Mouse (Mus musculus): ENCODE measurements around the gene Fry. TPM values are rescaled to one million over a fixed set of nuclear protein-coding genes. Genes with fewer than 3 reads are reported as not detected.
A peak's percentile ranks its signal among the peaks of the same experiment; 100 is the strongest.

The Fry gene
- total and polyA plus RNA-seq, 2 experiments from 2014 or later: 47.6 to 130 TPM

DNA sequence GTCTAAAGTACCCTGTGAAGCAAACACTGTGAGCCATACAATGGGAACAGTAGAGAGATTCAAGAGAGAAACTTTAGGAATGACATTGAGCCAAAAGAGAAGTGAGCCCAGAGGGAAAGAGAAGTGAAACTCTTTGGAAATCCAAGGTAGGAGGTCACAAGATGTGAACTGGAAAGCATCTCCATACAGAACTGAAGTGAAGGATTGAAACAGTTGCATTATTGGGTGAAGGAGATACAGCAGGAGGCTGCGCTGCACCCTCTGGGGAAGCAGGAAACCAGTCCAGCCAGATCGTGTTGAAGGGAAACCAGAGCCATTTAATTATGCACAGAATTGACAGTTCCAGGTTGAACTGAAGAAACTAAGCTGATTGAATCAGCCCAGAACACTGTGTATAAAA lies 22.1 kb downstream of the Fry start:
- H3K36me3 ChIP-seq (ENCODE audit: insufficient read depth): no peaks in the 10 kb centered on the region
- TF ChIP-seq CTCF (IDR thresholded peaks at IDR 0.05; ENCODE audit: low read depth): no peak
- H3K27me3 ChIP-seq (ENCODE audit: insufficient read depth, low read length): no peaks in the 10 kb centered on the region
- 71% methylated on average over 2 of the region's 2 CpGs for WGBS
- H3K9ac ChIP-seq: no peak overlapping the region
- DNase-seq (no peak), ATAC-seq (no peak)
- no peak overlapping the region for H3K4me3 ChIP-seq (ENCODE audit: low read depth, low read length)
- H3K4me2 ChIP-seq (ENCODE audit: low read depth): no peak overlapping the region
- no peaks in the 10 kb centered on the region for H3K9me3 ChIP-seq (ENCODE audit: low read length)
- H3K4me1 ChIP-seq (ENCODE audit: insufficient read depth): no peaks in the 10 kb centered on the region
- no peak overlapping the region for H3K27ac ChIP-seq (ENCODE audit: low read depth, low read length)

DNA sequence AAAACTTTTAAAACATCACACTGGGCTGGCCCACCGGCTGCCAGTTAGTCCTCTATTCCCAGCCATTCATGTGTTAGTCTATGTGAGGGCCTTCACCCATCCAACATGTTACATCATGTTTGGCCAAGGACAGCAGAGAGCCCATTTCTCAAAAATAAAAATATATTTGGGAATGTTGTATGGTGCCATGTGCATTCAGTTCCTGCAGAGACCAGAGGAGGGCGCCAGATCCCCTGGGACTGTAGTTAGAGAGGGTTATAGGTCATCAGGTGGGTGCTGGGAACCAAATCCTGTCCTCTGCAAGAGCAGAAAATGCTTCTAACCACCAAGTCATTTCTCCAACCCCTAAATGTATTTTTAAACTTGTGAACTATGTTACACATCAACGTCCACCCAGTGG lies 27.5 kb downstream of the Fry start:
- Histone ChIP-seq H3K4me3 (ENCODE audit: low read depth, low read length) (no peak overlapping the region), H3K36me3 (ENCODE audit: insufficient read depth) (no peaks in the 10 kb centered on the region), H3K4me1 (ENCODE audit: insufficient read depth) (no peaks in the 10 kb centered on the region), H3K27ac (ENCODE audit: low read depth, low read length) (0 out of 2 replicates have a peak overlapping the region, but pooled peaks have one; percentile 45), H3K4me2 (ENCODE audit: low read depth) (no peak overlapping the region), H3K9me3 (ENCODE audit: low read length) (no peaks in the 10 kb centered on the region), H3K9ac (no peak overlapping the region), H3K27me3 (ENCODE audit: insufficient read depth, low read length) (no peaks in the 10 kb centered on the region)
- WGBS: 90% methylated on average over 3 of the region's 3 CpGs
- TF ChIP-seq CTCF (IDR thresholded peaks at IDR 0.05; ENCODE audit: low read depth): no peak; the same call in none of the 2 replicates
- DNase-seq (no peak), ATAC-seq (no peak)

DNA sequence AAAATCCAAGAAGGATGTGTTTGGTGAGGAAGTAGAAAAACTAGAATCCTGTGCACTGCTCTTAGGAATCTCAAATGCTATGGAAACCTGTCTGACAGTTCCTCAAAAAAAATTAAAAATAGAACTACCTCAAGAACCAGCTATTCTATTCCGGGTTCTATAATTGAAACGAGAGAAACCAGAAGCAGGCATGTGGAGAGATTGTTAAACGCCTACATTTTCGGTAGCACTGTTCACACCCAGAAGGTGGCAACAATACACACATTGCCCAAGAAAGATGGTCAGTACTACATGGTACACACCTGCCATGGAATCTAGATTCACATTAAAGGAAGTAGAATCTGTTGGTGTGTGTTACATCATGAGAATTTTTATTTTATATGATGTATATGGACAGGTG lies 28.2 kb downstream of the Fry start:
- Histone ChIP-seq H3K4me2 (ENCODE audit: low read depth) (no peak overlapping the region), H3K4me3 (ENCODE audit: low read depth, low read length) (no peak overlapping the region), H3K27me3 (ENCODE audit: insufficient read depth, low read length) (no peaks in the 10 kb centered on the region), H3K9me3 (ENCODE audit: low read length) (no peaks in the 10 kb centered on the region), H3K27ac (ENCODE audit: low read depth, low read length) (peak overlapping the region; percentile 45; the same call in 1 of the 2 replicates), H3K4me1 (ENCODE audit: insufficient read depth) (no peaks in the 10 kb centered on the region), H3K36me3 (ENCODE audit: insufficient read depth) (no peaks in the 10 kb centered on the region), H3K9ac (no peak overlapping the region)
- ATAC-seq (peak; percentile 43; the same call in 1 of the 2 replicates), DNase-seq (no peak)
- WGBS: 82% methylated on average over 4 of the region's 4 CpGs
- no peak for TF ChIP-seq CTCF (IDR thresholded peaks at IDR 0.05; ENCODE audit: low read depth)

DNA sequence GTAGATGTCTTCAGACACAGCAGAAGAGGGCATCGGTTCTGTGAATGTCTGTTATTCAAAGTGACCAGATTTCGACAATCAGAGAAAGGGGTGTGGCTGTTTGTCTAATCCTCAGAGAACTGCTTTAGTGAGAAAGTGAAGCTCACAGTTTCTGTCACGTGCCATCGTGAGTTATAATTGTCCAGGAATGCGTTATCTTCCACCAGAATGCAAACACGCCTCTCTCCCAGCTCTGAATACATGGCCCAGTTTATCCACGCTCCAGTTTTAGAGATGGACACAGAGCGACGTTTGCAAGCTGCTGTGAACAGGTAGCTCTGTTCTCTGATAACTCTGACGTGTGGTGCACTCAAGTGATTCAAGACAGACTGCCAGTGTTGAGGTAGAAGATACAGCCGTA lies 31.3 kb downstream of the Fry start:
- no peak for DNase-seq
- H3K9ac ChIP-seq: no peak overlapping the region
- no peak for ATAC-seq
- H3K4me3 ChIP-seq (ENCODE audit: low read depth, low read length): no peak overlapping the region
- TF ChIP-seq CTCF (IDR thresholded peaks at IDR 0.05; ENCODE audit: low read depth): no peak
- WGBS: 71% methylated on average over 11 of the region's 11 CpGs
- H3K36me3 ChIP-seq (ENCODE audit: insufficient read depth): no peaks in the 10 kb centered on the region
- no peak overlapping the region for H3K4me2 ChIP-seq (ENCODE audit: low read depth)
- H3K9me3 ChIP-seq (ENCODE audit: low read length): no peaks in the 10 kb centered on the region
- H3K27ac ChIP-seq (ENCODE audit: low read depth, low read length): no peak overlapping the region
- no peaks in the 10 kb centered on the region for H3K27me3 ChIP-seq (ENCODE audit: insufficient read depth, low read length)
- peaks cover 7% of the 10 kb centered on the region; the same call in 1 of the 2 replicates for H3K4me1 ChIP-seq (ENCODE audit: insufficient read depth)

DNA sequence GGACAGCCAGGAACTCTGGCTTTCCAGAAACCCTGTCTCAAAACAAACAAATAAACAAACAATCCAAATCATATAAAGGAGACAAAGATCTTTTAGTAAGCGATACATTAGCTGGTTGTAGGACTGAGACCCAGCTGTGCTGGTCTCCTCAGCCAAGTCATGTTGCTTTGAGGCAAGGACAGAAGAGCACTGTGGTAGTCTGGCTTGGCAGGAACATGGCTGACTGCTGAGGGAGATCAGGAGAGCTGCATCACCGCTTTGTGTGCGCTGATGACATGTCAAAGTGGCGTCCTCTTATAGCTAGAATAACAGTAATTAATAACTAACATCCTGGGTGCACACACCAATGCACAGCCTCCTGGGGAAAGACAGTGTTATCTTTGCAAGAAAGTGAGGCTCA lies 32.5 kb downstream of the Fry start:
- Histone ChIP-seq H3K27me3 (ENCODE audit: insufficient read depth, low read length) (no peaks in the 10 kb centered on the region), H3K9ac (no peak overlapping the region), H3K4me1 (ENCODE audit: insufficient read depth) (peaks cover 10% of the 10 kb centered on the region; the same call in 1 of the 2 replicates), H3K4me2 (ENCODE audit: low read depth) (no peak overlapping the region), H3K36me3 (ENCODE audit: insufficient read depth) (no peaks in the 10 kb centered on the region), H3K27ac (ENCODE audit: low read depth, low read length) (no peak overlapping the region), H3K9me3 (ENCODE audit: low read length) (no peaks in the 10 kb centered on the region), H3K4me3 (ENCODE audit: low read depth, low read length) (no peak overlapping the region)
- ATAC-seq (no peak), DNase-seq (no peak)
- 80% methylated on average over 4 of the region's 4 CpGs for WGBS
- TF ChIP-seq CTCF (IDR thresholded peaks at IDR 0.05; ENCODE audit: low read depth): no peak

DNA sequence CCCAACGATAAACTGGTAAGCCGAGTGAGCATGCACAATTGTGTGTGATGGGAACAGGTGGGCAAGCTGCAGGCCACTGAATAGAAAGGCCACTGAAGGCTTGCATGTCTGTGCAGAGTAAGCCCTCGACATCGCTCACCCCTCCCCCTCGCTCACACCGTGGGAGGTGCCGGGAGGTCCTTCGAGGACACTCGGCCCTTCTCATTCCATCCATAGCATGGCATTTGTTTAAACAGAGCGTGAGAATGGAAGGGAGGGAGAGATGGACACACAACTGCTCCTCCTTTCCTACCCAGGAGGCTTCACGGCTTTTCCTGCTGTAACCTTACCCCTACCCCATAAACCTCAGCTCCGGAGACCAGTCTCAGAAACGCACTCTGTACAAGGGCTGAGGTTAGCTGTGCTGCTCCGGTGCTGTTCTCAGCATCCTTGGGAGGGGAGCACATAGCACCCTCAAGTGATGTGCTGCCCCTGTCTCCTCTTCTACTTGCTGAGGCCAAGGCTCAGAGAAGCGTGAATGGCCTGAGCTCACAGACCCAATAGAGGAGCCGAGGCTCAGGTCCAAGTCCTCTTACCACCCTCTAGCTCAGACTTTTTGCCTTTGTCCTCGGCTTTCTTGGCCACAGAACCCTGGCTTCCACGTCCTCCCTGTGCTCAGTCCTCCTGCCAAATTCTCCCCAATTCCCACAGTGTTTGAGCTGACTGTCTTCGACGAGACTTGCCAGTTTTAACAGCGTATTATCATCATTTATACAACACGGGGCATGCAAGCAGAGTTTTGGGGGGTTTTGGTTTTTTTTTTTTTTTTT lies 33.8 kb downstream of the Fry start:
- 47% methylated on average over 22 of the region's 22 CpGs for WGBS
- Histone ChIP-seq H3K36me3 (ENCODE audit: insufficient read depth) (no peaks in the 10 kb centered on the region), H3K4me1 (ENCODE audit: insufficient read depth) (peaks cover 13% of the 10 kb centered on the region; the same call in 1 of the 2 replicates), H3K9me3 (ENCODE audit: low read length) (no peaks in the 10 kb centered on the region), H3K4me3 (ENCODE audit: low read depth, low read length) (no peak overlapping the region), H3K4me2 (ENCODE audit: low read depth) (no peak overlapping the region), H3K27me3 (ENCODE audit: insufficient read depth, low read length) (no peaks in the 10 kb centered on the region), H3K27ac (ENCODE audit: low read depth, low read length) (peak overlapping the region; percentile 64), H3K9ac (no peak overlapping the region)
- peak; percentile 58 for ATAC-seq
- TF ChIP-seq CTCF (IDR thresholded peaks at IDR 0.05; ENCODE audit: low read depth): no peak
- DNase-seq: no peak

DNA sequence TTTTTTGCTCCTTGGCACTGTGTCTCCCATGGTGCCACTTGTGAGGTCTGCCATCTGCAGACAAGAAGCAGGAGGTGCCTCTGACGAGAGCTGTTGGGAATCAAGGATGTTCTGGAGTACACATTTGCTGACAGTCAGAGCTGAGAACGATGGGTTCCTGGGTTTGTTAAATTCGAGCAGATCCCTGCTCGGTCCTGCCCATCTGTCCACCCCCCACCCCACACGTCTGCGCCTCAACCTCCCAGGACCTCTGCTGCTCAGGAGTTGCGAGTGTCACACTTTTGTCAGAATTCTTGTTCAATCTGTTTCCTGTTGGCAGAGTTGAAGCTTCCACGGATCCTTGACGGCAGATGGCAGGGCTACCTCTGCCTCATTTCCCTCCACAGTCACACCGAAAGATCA lies 34.4 kb downstream of the Fry start:
- peak; percentile 35 for TF ChIP-seq CTCF (IDR thresholded peaks at IDR 0.05; ENCODE audit: low read depth)
- Histone ChIP-seq H3K27ac (ENCODE audit: low read depth, low read length) (peak overlapping the region; percentile 51; the same call in 1 of the 2 replicates), H3K4me1 (ENCODE audit: insufficient read depth) (peaks cover 13% of the 10 kb centered on the region; the same call in 1 of the 2 replicates), H3K4me2 (ENCODE audit: low read depth) (no peak overlapping the region), H3K36me3 (ENCODE audit: insufficient read depth) (no peaks in the 10 kb centered on the region), H3K9ac (no peak overlapping the region), H3K27me3 (ENCODE audit: insufficient read depth, low read length) (no peaks in the 10 kb centered on the region), H3K4me3 (ENCODE audit: low read depth, low read length) (no peak overlapping the region), H3K9me3 (ENCODE audit: low read length) (no peaks in the 10 kb centered on the region)
- DNase-seq (peak; percentile 66), ATAC-seq (peak; percentile 70)
- WGBS: 43% methylated on average over 10 of the region's 10 CpGs
